Mouse (Mus musculus) liver, postnatal 0 days (tissue): ENCODE data around the gene Extl1.

Source experiments
- CTCF ChIP-seq: sonication (generic); IDR thresholded peaks from 2 replicates; pipeline ENCODE4 v1.5.1; 2016; ENCODE audit warnings: antibody characterized with exemption, low read depth
- EP300 ChIP-seq: IDR thresholded peaks from 2 replicates; pipeline ENCODE4 v1.6.1; 2016; ENCODE audit warnings: antibody characterized with exemption, low read depth, mild to moderate bottlenecking

DNA sequence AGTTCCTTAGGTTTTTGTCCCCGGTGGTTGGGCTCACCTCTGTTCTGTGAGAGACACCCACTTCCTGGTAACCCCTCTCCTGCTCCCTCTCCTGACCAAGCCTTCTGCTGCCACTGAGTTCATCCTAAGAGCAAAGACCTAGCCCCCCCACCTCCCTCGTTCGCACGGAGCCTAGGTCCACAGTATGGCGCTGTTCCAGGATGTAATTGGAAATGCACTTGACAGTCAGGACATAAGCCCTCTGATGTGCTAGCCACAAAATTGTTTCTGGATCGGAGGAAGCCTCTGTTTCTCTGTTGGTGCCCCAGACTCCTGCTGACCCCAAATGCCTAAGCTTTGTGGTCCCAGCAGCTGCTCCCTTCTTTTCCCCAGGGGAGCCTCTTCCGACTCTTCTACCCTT is 20.1 kb upstream of the Extl1 start:
- TF ChIP-seq EP300 (no peak), CTCF (peak; percentile 25; the same call in 1 of the 2 replicates)
